Mouse (Mus musculus) spleen, postnatal 10 days (tissue): ENCODE results near the gene Zfp142.

Experiments
- DNase-seq, 2 experiments: peaks; one replicate each; pipeline ENCODE4 v3.0.0; 2021 to 2022; ENCODE audit warnings: low spot score in 2 of 2

Gene Zfp142

GRCm38 (mm10) chr1:74587773-74588445, at the start of gene Zfp142, which contains the start of gene Bcs1l:
TSS of gene Zfp142 (minus strand) at chr1:74588246.
TSS of gene Bcs1l (plus strand) at chr1:74588289.
- peak; percentile 97 to 99 for DNase-seq

- DNase-seq, result no peak
Observed at GRCm38 (mm10) chr1:74632734-74633133, 44.7 kb upstream of the Zfp142 start.

- no peak for DNase-seq
Observed at GRCm38 (mm10) chr1:74628001-74628400, 40.0 kb upstream of the Zfp142 start.

GRCm38 (mm10) chr1:74626076-74626475, 38.0 kb upstream of the Zfp142 start:
- no peak for DNase-seq

- DNase-seq, result no peak
Observed at GRCm38 (mm10) chr1:74624183-74624582, 36.1 kb upstream of the Zfp142 start.

GRCm38 (mm10) chr1:74601267-74601962, 13.4 kb upstream of the Zfp142 start, which contains the start of the genes Rnf25 and Stk36:
TSS of gene Rnf25 (minus strand) at chr1:74601397.
TSS of gene Stk36 (plus strand) at chr1:74601445.
- DNase-seq, result peak; percentile 62 to 81

GRCm38 (mm10) chr1:74600501-74601266, 12.6 kb upstream of the Zfp142 start:
- no peak for DNase-seq

GRCm38 (mm10) chr1:74594434-74594833, 6.4 kb upstream of the Zfp142 start:
- DNase-seq, result no peak

GRCm38 (mm10) chr1:74587233-74587772, 743 bp downstream of the Zfp142 start:
- DNase-seq, result no peak

GRCm38 (mm10) chr1:74584616-74585398, 3.2 kb downstream of the Zfp142 start:
- DNase-seq, result no peak

- no peak for DNase-seq
Observed at GRCm38 (mm10) chr1:74582621-74583020, 5.4 kb downstream of the Zfp142 start.

GRCm38 (mm10) chr1:74569739-74570719, 18.0 kb downstream of the Zfp142 start:
- no peak for DNase-seq

- DNase-seq, result no peak
Observed at GRCm38 (mm10) chr1:74565834-74566233, 22.2 kb downstream of the Zfp142 start.

GRCm38 (mm10) chr1:74559061-74559460, 29.0 kb downstream of the Zfp142 start:
- no peak for DNase-seq

GRCm38 (mm10) chr1:74544184-74544583, 43.9 kb downstream of the Zfp142 start, which contains the start of gene Usp37:
TSS of gene Usp37 (minus strand) at chr1:74544284.
- DNase-seq, result no peak

- no peak for DNase-seq
Observed at GRCm38 (mm10) chr1:74542451-74542961, 45.5 kb downstream of the Zfp142 start, which contains the start of gene Plcd4. TSS of gene Plcd4 (plus strand) at chr1:74542888.

GRCm38 (mm10) chr1:74538650-74539049, 49.4 kb downstream of the Zfp142 start:
- DNase-seq, result no peak

- DNase-seq, result no peak
Observed at GRCm38 (mm10) chr1:74528589-74528988, 59.5 kb downstream of the Zfp142 start.

- no peak for DNase-seq
Observed at GRCm38 (mm10) chr1:74524746-74525145, 63.3 kb downstream of the Zfp142 start.

- DNase-seq, result no peak
Observed at GRCm38 (mm10) chr1:74519875-74520274, 68.2 kb downstream of the Zfp142 start.
